Mouse (Mus musculus): ENCODE data around the gene Imp4.
"Not testable (repeated sequence)": the region's sequence is repeated elsewhere in the genome, so short reads cannot be mapped to it uniquely, and the experiment has no call there.

Gene Imp4

GRCm38 (mm10) chr1:34439215-34439960 is at the start of gene Imp4, which contains the start of gene Ccdc115:
Gene Imp4 (plus strand): TSS chr1:34439851.
Gene Ccdc115 (minus strand): TSS chr1:34439672.
- DNase-seq, result peak; percentile 97

DNA sequence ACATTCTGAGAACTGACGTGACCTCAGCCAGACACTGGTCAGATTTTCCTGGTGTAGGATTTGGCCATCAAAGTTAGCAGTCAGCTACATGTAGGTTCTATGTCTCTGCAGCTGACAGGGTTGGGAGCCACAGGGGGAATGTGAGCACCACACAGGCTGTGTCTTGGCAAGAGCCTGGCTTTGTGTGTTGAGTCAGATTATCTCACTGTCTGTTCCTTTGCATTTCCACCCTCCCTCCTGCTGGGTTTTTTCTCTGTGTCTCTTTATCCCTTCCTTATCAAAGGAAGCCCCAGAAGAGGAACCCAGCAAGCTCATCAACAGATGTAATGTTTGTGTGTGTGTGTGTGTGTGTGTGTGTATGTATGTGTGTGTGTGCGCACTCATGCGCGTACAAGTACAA is 43.3 kb upstream of the Imp4 start:
- DNase-seq, result no peak

GRCm38 (mm10) chr1:34399182-34399953 is 40.3 kb upstream of the Imp4 start:
- no peak for DNase-seq

GRCm38 (mm10) chr1:34428466-34428865 is 11.2 kb upstream of the Imp4 start:
- DNase-seq, result no peak

DNA sequence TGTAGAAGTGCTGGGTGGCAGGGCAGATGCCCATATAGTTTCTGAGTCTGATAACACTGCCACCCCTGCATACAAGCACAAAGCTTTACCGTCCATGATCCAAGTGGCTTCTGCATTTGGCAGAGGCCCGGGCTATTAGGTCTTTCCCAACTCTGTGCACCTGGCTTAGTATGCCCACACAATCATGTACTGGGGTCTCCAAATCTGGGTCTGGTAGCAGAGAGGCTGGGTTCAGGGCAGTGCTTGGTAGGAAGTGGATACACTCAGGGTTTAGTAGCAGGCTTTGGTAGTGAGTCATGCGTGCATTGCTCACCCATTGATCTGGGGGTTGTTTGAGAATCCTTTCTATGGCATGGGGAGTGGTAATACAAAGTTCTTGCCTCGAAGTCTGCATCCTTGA is 10.4 kb upstream of the Imp4 start:
- DNase-seq, result no peak

DNA sequence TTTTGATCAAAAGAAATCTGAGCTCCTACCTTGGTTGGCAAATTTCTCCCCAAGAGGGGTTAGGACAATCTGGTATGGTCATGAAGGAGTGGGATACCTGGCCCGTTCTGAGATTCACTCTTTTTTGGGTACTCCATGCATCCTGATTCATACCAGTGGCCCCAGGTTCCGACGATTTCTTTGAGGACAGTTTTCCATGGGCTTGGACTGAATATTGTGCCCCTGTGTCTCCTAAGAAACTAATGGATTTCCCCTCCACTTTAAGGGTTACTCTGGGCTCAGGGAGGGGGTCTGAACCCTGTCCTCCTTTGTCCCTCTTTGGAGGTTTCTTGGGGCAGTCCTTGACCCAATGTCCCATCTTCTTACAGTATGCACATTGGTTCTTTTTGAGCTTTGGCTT is 8.7 kb upstream of the Imp4 start:
- no peak for DNase-seq

DNA sequence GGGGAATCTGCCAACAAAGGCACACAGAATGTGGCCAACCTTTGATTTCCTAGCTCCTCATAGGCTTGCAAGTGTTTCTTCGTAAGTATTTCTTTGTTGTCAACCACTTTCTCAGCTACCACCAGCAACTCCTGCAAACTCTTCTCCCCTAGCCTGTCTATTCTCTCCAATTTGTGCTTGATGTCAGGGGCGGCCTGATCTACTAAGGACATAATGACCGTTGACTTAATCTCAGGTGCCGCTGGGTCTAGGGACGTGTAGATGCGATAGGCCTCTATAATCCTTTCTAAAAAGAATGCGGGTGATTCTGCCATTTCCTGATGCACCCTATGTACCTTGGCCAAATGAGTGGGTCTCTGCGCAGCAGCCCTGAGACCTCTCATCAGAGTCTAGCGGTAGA is 8.2 kb upstream of the Imp4 start:
- no peak for DNase-seq

DNA sequence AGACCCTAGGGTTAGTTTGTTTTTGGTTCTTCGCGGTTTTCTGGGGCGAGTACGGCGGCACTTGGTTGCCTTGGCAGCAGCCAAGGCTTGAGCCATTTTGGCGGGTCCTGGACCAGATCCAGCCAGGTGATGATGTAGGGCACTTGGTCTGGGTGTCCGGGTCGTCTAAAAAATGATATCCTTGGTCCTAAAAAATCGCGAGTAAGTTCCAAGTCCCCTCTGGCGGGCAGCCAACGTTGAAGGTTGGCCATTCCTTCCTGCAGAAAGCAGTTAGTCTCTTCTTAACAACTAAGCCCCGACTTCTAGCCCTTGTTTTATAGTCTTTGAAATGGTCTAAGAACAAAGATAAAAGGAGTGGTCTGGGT is 7.3 kb upstream of the Imp4 start:
- DNase-seq, result no peak

GRCm38 (mm10) chr1:34432776-34433481 is 6.7 kb upstream of the Imp4 start:
- DNase-seq, result peak; percentile 29

DNA sequence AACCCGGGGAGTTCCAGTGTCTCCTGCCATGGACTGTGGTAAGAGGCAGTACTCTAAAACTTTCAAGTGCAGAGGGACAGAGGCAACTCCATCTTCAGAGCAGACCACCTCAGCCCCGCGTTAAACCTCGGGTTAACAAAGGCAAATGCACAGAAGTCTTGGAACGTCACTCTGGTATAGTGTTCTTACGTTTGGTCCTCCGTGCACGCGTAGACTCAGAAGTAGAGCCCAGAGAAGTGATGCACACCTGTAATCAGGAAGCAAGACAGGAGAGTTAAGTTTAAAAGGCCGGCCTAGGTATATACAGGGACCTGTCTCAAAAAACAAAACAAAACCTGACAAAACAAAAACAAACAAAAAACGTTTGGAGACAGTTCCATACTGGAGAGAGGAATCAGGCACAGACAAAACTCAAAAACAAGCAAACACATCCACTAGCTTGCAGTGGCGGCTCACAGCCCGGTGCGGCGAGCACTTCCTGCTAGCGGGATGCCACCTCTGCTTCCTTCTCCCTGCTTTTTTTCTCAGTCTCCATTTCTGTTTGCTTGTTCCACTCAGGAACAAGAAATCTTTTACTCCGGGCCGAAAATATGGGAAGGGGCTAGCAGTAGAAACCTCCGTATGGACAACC is 5.6 kb upstream of the Imp4 start:
- peak; percentile 26 for DNase-seq

DNA sequence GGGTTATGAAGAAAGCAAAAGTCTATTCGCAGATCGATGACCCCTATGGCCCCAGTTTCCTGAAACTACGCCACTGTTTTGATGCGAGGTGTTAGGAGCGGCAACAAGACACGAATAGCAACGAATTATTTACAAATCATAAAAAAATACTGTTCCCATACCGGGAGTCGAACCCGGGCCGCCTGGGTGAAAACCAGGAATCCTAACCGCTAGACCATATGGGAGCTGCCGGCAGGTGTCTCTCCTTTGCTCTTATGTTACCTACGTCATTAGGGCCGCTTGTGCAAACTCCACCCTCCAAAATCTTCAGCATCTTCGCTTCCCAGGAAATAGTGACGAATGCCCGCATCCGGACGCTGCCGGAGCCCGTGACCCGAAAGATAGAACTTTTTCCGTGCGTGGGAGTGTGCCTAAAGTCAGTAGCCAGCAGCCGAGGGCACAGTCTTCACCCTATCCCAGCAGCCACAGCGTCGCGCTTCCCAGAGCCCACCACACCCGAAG is 4.9 kb upstream of the Imp4 start:
- peak; percentile 90 for DNase-seq

- no peak for DNase-seq
Measured at GRCm38 (mm10) chr1:34435371-34436120, 4.1 kb upstream of the Imp4 start.

DNA sequence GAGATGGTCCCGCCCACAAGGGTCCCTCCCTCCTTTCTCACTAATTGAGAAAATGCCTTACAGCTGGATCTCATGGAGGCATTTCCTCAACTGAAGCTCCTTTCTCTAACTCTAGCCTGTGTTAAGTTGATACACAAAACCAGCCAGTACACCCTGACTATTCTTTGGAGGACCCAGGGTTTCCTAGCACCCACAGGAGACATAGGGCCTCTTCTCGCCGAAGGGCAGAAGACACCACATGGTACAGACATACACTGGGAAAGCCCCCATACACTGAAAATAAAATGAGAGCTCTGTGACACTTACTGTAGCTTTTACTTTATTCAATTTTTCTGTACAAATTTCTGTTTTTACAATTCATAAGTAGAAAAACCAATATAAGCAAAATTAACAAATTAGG is 3.3 kb upstream of the Imp4 start:
- DNase-seq, result no peak

GRCm38 (mm10) chr1:34437366-34437765 is 2.3 kb upstream of the Imp4 start:
- not testable (repeated sequence) for DNase-seq

GRCm38 (mm10) chr1:34438381-34439051 is 1.1 kb upstream of the Imp4 start:
- no peak for DNase-seq

DNA sequence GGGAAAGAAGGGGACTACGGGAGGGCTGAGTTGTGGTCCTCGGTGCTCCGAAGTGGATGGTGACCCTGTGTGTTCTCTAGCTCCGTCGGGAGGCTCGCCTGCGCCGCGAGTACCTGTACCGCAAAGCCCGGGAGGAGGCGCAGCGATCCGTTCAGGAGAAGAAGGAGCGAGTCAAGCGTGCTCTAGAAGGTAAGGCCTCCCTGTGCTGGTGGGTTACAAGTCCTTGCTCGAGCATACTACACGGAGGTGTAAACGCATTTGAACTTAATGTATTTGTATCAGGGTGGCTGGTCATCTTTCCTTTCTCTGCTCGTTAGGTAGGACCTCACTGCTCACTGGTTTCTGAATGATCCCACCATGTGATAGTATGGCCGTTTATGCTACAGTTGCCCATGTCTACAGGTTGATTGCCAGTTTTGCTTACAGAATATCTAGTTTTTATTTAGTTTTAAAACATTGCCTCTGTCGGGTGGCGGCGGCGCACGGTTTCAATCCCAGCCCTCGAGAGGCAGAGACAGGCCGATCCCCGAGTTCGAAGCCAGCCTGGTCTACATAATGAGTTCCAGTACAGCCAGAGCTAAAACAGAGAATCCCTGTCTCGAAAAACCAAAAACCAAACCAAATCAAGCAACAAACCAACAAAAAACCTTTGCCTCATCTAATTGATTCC is 445 bp downstream of the Imp4 start:
- no peak for DNase-seq

DNA sequence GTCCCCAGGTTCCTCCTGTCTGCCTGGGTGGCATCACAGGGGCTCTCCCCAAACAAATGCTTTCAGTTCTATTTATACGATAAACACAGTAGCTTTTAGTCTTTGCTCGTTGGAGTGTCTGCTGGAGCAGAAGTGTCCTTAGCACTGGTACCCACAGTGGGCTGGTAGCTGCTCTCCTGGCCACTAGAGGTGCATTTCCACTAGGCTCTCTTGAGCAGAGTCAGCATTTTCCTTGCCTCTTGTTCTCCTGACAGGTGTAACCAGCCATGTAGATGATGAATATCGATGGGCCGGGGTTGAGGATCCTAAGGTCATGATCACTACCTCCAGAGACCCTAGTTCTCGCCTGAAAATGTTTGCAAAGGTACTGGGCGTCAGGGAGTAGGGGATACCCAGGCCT is 3.5 kb downstream of the Imp4 start:
- no peak for DNase-seq

DNA sequence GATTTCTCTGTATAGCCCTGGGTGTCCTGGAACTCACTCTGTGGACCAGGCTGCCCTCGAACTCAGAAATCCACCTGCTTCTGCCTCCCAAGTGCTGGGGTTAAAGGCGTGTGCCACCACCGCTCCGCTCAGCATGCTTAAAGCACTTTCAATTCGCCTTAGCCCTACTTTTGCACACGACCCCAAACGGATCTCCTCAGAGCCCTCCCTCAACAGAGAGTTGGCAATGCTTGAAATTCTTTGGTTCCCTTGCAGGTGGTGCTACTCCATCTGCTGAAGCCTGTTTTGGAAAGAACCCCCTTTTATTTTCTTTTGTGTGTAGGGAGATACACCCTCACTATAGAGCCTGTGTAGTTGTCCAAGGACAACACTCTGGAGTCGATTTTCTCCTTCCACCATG is 18.8 kb downstream of the Imp4 start:
- DNase-seq, result no peak

- DNase-seq, result peak; percentile 85
Measured at GRCm38 (mm10) chr1:34459284-34460060, 19.8 kb downstream of the Imp4 start, which contains the start of gene Ptpn18. Gene Ptpn18 (plus strand): TSS chr1:34459762.

- DNase-seq, result no peak
Measured at GRCm38 (mm10) chr1:34460061-34460441, 20.4 kb downstream of the Imp4 start.

Measured in right cerebral cortex, adult 18-20 months (tissue).